Mouse (Mus musculus): Measurements from ENCODE around the gene Sbno2. TPM values are rescaled to one million over a fixed set of nuclear protein-coding genes. Genes with fewer than 3 reads are reported as not detected.

The Sbno2 gene
- total and polyA plus RNA-seq, 3 experiments: 9.7 to 24.2 (median 22.6) TPM

GRCm38 (mm10) chr10:80147146-80147718 is 41.9 kb upstream of the Sbno2 start:
- Histone ChIP-seq H3K27ac (ENCODE audit: insufficient read depth, low read depth) (peak overlapping the region; percentile 59), H3K4me2 (ENCODE audit: insufficient read depth, low read depth, poor library complexity, severe bottlenecking) (no peak overlapping the region), H3K9me3 (replicated peaks; ENCODE audit: low read length) (no peaks in the 10 kb centered on the region), H3K79me2 (replicated peaks; ENCODE audit: control insufficient read depth, extremely low read depth, insufficient read depth, poor library complexity, severe bottlenecking) (peaks cover 26% of the 10 kb centered on the region), H3K4me3 (replicated peaks in 1 of 3; ENCODE audit: low read depth in 2 of 3, low read length in 2 of 3, poor library complexity in 1 of 3) (peak overlapping the region in 1 of 3 experiments; percentile 78), H3K4me1 (ENCODE audit: control insufficient read depth in 1 of 2, insufficient read depth in 2 of 2) (peaks cover 31 to 52% of the 10 kb centered on the region in 2 experiments), H3K36me3 (replicated peaks in 1 of 2; ENCODE audit: control insufficient read depth in 1 of 2, insufficient read depth in 1 of 2, low read length in 1 of 2) (peaks cover 33 to 45% of the 10 kb centered on the region in 2 experiments), H3K27me3 (replicated peaks) (no peaks in the 10 kb centered on the region), H3K9ac (ENCODE audit: insufficient read depth, low read depth) (no peak overlapping the region)
- TF ChIP-seq MYC (IDR thresholded peaks at IDR 0.05; ENCODE audit: low read depth, low read length) (no peak), TCF12 (IDR thresholded peaks at IDR 0.05; ENCODE audit: low read depth, low read length) (no peak), BHLHE40 (IDR thresholded peaks at IDR 0.05; ENCODE audit: low read depth, low read length) (no peak), JUN (IDR thresholded peaks at IDR 0.05; ENCODE audit: insufficient read depth, low read depth, low read length) (no peak), NRF1 (IDR thresholded peaks at IDR 0.05; ENCODE audit: low read depth, low read length) (no peak), RCOR1 (conservative IDR thresholded peaks at IDR 0.05; ENCODE audit: low read depth, low read length) (no peak), MXI1 (IDR thresholded peaks at IDR 0.05; ENCODE audit: low read depth, low read length) (no peak; the same call in 1 of the 2 replicates), SMC3 (IDR thresholded peaks at IDR 0.05; ENCODE audit: low read depth, low read length) (no peak), PAX5 (IDR thresholded peaks at IDR 0.05; ENCODE audit: low read length) (no peak), MAX (IDR thresholded peaks at IDR 0.05; ENCODE audit: low read length) (no peak), MAZ (IDR thresholded peaks at IDR 0.05; ENCODE audit: low read depth, low read length) (no peak), USF2 (conservative IDR thresholded peaks at IDR 0.05; ENCODE audit: low read depth, low read length) (no peak), EP300 (IDR thresholded peaks at IDR 0.05; ENCODE audit: low read length) (no peak), POLR2A (IDR thresholded peaks at IDR 0.05; ENCODE audit: low read depth, low read length) (no peak), ZKSCAN1 (IDR thresholded peaks at IDR 0.05; ENCODE audit: borderline replicate concordance, low read depth, low read length) (no peak), NELFE (IDR thresholded peaks at IDR 0.05; ENCODE audit: low read depth, low read length) (no peak), CHD1 (IDR thresholded peaks at IDR 0.05; ENCODE audit: low read depth, low read length) (no peak), TBP (conservative IDR thresholded peaks at IDR 0.05; ENCODE audit: low read depth, low read length) (no peak), KAT2A (IDR thresholded peaks at IDR 0.05; ENCODE audit: insufficient replicate concordance, low read length) (no peak)
- dilution Hi-C loops (cut with MboI; ENCODE audit: extremely low pct_ligation_motif_present, extremely low pct_unique_long_range_greater_than_20kb, low sequenced_read_pairs) (no loop called here), in situ Hi-C loops (cut with MboI; ENCODE audit: low pct_ligation_motif_present, low pct_unique_long_range_greater_than_20kb, low sequenced_read_pairs) (no loop called here)
- DNase-seq (ENCODE audit: extremely low read depth): no peak

GRCm38 (mm10) chr10:80146568-80147011 is 41.2 kb upstream of the Sbno2 start:
- Histone ChIP-seq H3K4me2 (ENCODE audit: insufficient read depth, low read depth, poor library complexity, severe bottlenecking) (no peak overlapping the region), H3K4me3 (replicated peaks in 1 of 3; ENCODE audit: low read depth in 2 of 3, low read length in 2 of 3, poor library complexity in 1 of 3) (no peak overlapping the region), H3K27me3 (replicated peaks) (no peaks in the 10 kb centered on the region), H3K4me1 (ENCODE audit: control insufficient read depth in 1 of 2, insufficient read depth in 2 of 2) (peaks cover 31 to 52% of the 10 kb centered on the region in 2 experiments), H3K79me2 (replicated peaks; ENCODE audit: control insufficient read depth, extremely low read depth, insufficient read depth, poor library complexity, severe bottlenecking) (peaks cover 26% of the 10 kb centered on the region), H3K9ac (ENCODE audit: insufficient read depth, low read depth) (no peak overlapping the region), H3K9me3 (replicated peaks; ENCODE audit: low read length) (no peaks in the 10 kb centered on the region), H3K36me3 (replicated peaks in 1 of 2; ENCODE audit: control insufficient read depth in 1 of 2, insufficient read depth in 1 of 2, low read length in 1 of 2) (peaks cover 33 to 45% of the 10 kb centered on the region in 2 experiments), H3K27ac (ENCODE audit: insufficient read depth, low read depth) (peak overlapping the region; percentile 59; the same call in 1 of the 2 replicates)
- dilution Hi-C loops (cut with MboI; ENCODE audit: extremely low pct_ligation_motif_present, extremely low pct_unique_long_range_greater_than_20kb, low sequenced_read_pairs) (no loop called here), in situ Hi-C loops (cut with MboI; ENCODE audit: low pct_ligation_motif_present, low pct_unique_long_range_greater_than_20kb, low sequenced_read_pairs) (no loop called here)
- no peak for DNase-seq (ENCODE audit: extremely low read depth)
- 0 out of 2 replicates have a peak, but pooled peaks have one; percentile 28 for TF ChIP-seq POLR2AphosphoS2 (IDR thresholded peaks at IDR 0.05; ENCODE audit: low read depth, low read length)
- TF ChIP-seq KAT2A (IDR thresholded peaks at IDR 0.05; ENCODE audit: insufficient replicate concordance, low read length): no peak

All from CH12.LX (cell line).